Mouse (Mus musculus): Measurements from ENCODE around the gene Gm3278. TPM values are rescaled to one million over a fixed set of nuclear protein-coding genes. Genes with fewer than 3 reads are reported as not detected.
"Not testable (repeated sequence)": the region's sequence is repeated elsewhere in the genome, so short reads cannot be mapped to it uniquely, and the experiment has no call there.

Gene Gm3278
- polyA plus RNA-seq (2012; rRNA removed), result 0.86 and 0.96 TPM in 2 replicates

DNA sequence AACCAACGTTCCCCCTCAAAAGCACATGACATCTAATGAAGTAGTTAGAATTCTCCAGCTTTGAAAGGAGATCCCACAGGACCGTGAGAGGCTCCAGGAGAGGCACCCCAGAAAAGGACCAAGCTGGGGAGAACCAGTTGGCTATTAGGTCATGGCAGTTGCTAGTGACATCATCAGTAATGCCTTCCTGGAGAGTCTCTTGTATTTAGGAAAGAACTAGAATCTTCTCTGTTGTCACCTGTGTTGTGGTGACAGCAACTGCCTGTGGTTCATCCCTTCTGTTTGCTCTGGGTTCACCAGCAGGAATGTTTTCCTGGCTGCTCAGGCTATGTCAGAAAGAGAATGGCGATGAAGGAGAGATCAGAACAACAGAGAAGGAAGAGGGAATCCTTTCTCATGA, at the start of gene Gm3278:
Gene Gm3278, plus strand, starts transcription at position 301 of the 400 bp plus-strand sequence.
- H3K27me3 ChIP-seq (ENCODE audit: control insufficient read depth, insufficient read depth, low read length); H3K36me3 ChIP-seq (ENCODE audit: control insufficient read depth, insufficient read depth, low read length); H3K4me1 ChIP-seq (ENCODE audit: control insufficient read depth, insufficient read depth, low read length); H3K27ac ChIP-seq (ENCODE audit: control insufficient read depth, insufficient read depth, low read depth, low read length); H3K4me3 ChIP-seq (ENCODE audit: control insufficient read depth, low read depth, low read length): not testable (repeated sequence)

DNA sequence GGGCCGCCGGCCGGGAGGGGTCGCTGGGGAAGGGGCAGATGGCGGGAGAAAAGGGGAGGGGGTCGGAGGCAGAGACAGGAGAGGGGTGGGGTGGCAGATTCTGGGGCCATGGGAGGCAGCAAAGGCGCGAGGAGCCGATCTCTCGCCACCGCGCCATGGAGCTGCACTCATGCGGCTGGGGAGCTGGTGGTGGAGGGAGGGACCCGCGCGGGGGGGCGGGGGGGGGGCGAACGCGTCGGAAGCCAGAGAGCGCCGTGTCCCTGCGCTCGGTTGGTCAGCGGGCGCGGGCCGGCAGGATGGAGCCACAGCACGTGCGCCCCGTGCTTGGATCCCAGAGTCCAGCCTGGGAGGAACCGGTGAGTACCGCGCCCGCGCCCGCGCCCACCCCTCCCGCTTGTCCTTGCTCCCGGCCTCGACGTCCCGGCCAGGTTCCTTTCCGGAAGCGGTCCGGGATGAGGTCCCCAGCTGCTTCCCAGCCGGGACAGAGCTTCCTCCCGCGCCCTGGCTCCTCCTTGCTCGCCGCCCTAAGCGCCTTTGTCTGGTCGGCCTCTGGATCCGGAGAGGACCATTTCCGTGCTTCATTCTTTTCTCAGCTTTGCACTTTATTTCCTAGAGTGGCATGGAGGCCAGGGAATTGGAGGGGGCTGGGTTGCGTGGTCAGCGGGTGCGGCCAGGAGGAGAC, 36.8 kb upstream of the Gm3278 start, which contains the start of gene Gm3264:
Gene Gm3264, plus strand, starts transcription at position 278 of the 682 bp plus-strand sequence.
- H3K27ac ChIP-seq (ENCODE audit: control insufficient read depth, insufficient read depth, low read depth, low read length); H3K27me3 ChIP-seq (ENCODE audit: control insufficient read depth, insufficient read depth, low read length); H3K4me1 ChIP-seq (ENCODE audit: control insufficient read depth, insufficient read depth, low read length); H3K36me3 ChIP-seq (ENCODE audit: control insufficient read depth, insufficient read depth, low read length): not testable (repeated sequence)
- peak within 1 kb of the TSS; percentile 27; the same call in 1 of the 2 replicates for H3K4me3 ChIP-seq (ENCODE audit: control insufficient read depth, low read depth, low read length)

Other genes with a start within 250 kb of the Gm3278 start
- 0.88 and 2.3 TPM in 2 replicates for gene Gm3239, start 228.2 kb upstream of the Gm3278 start, polyA plus RNA-seq (2012; rRNA removed)
- 2.9 and 8.8 TPM in 2 replicates for gene Gm7876, start 183.2 kb upstream of the Gm3278 start, polyA plus RNA-seq (2012; rRNA removed)
- 0.89 and 1.2 TPM in 2 replicates for gene Gm3252, start 165.6 kb upstream of the Gm3278 start, polyA plus RNA-seq (2012; rRNA removed)
- 2.0 and 2.9 TPM in 2 replicates for gene Gm9602, start 116.1 kb upstream of the Gm3278 start, polyA plus RNA-seq (2012; rRNA removed)
- 0.41 and 0.57 TPM in 2 replicates for gene Gm3269, start 54.3 kb upstream of the Gm3278 start, polyA plus RNA-seq (2012; rRNA removed)
- gene Gm3264, start 36.8 kb upstream of the Gm3278 start, polyA plus RNA-seq (2012; rRNA removed), result 0.27 and 1.5 TPM in 2 replicates
- gene Gm8297, start 91.5 kb downstream of the Gm3278 start, polyA plus RNA-seq (2012; rRNA removed), result 13.7 and 18.9 TPM in 2 replicates
- gene Gm3298, start 123.5 kb downstream of the Gm3278 start, polyA plus RNA-seq (2012; rRNA removed), result 0.23 TPM in 1 of 2 replicates, not detected in the other
- 0.60 and 0.65 TPM in 2 replicates for gene 4930555G01Rik, start 158.2 kb downstream of the Gm3278 start, polyA plus RNA-seq (2012; rRNA removed)
- gene Gm8281, start 178.6 kb downstream of the Gm3278 start, polyA plus RNA-seq (2012; rRNA removed), result 0.42 and 0.62 TPM in 2 replicates
- gene Gm8279, start 239.1 kb downstream of the Gm3278 start, polyA plus RNA-seq (2012; rRNA removed), result 12.9 and 13.5 TPM in 2 replicates